20 mouse cellular contexts compared by ENCODE assay signal in genomic region chr5:144831840-144832469, GRCm38 (mm10).
DNase-seq lines count a peak whose midpoint lies in the region; ATAC-seq and TF ChIP-seq lines count a peak whose summit lies in the region.
"Had no signal": no experiment of that assay in that cellular context is flagged by ENCODE, and none has a peak within 500 bp of the region (broad histone marks: within the 10 kb centered on the region; RNA-seq: fewer than 3 reads in every experiment).

No protein-coding gene starts in this region.

- no peak for TF ChIP-seq RAD21 in CH12.LX (IDR thresholded peaks at IDR 0.05; ENCODE audit: low read depth, low read length)

- dilution Hi-C loops in CH12.LX (cut with MboI; ENCODE audit: extremely low pct_ligation_motif_present, extremely low pct_unique_long_range_greater_than_20kb, low sequenced_read_pairs) = no loop called here

- no peak for TF ChIP-seq POLR2A in CH12.LX (IDR thresholded peaks at IDR 0.05; ENCODE audit: low read depth, low read length)

- no peak overlapping the region for H3K4me3 ChIP-seq in CH12.LX (replicated peaks in 1 of 3; ENCODE audit: low read depth in 2 of 3, low read length in 2 of 3, poor library complexity in 1 of 3)
- H3K4me3 ChIP-seq in liver, embryonic 14.5 days (ENCODE audit: insufficient read depth in 1 of 2, low read depth in 2 of 2, low read length in 2 of 2) = no peak overlapping the region
- no peak overlapping the region for H3K4me3 ChIP-seq in midbrain, embryonic 10.5 days
- H3K4me3 ChIP-seq: neural tube, embryonic 13.5 days had no signal

- H3K4me2 ChIP-seq in CH12.LX (ENCODE audit: insufficient read depth, low read depth, poor library complexity, severe bottlenecking) = no peak overlapping the region
- no peak overlapping the region for H3K4me2 ChIP-seq in liver, embryonic 14.5 days (ENCODE audit: low read depth)
- H3K4me2 ChIP-seq: hindbrain, embryonic 14.5 days; neural tube, embryonic 13.5 days had no signal

- no peak for DNase-seq in frontal cortex, postnatal 36 days (ENCODE audit: low spot score in 2 of 2)
- peak; percentile 42 for DNase-seq in CH12.LX (ENCODE audit: extremely low read depth)
- peak; percentile 50 for DNase-seq in adrenal gland, postnatal 14 days
- DNase-seq in liver, embryonic 14.5 days (ENCODE audit: low read depth in 3 of 3, low spot score in 3 of 3) = no peak
- no peak for DNase-seq in midbrain, embryonic 10.5 days (ENCODE audit: low spot score)
- DNase-seq in heart, adult 11 months = no peak
- no peak for DNase-seq in heart, postnatal 14 days
- DNase-seq: B cell, adult 2 months; cerebellum, postnatal 14 days; heart, adult 18-20 months; kidney, adult 2 months; kidney, postnatal 36 days; left cerebral cortex, postnatal 4 days; lung, adult 18-20 months; right cerebral cortex, postnatal 4 days had no signal

- no peak for TF ChIP-seq EP300 in CH12.LX (IDR thresholded peaks at IDR 0.05; ENCODE audit: low read length)
- TF ChIP-seq EP300 in liver, embryonic 14.5 days (IDR thresholded peaks at IDR 0.05; ENCODE audit: low read depth) = no peak

- in situ Hi-C loops in CH12.LX (cut with MboI; ENCODE audit: low pct_ligation_motif_present, low pct_unique_long_range_greater_than_20kb, low sequenced_read_pairs) = loop anchor here (10.0 kb wide), 1 partner anchor 47 kb away; no protein-coding TSS in a partner anchor

- no peak overlapping the region for H3K9ac ChIP-seq in CH12.LX (ENCODE audit: insufficient read depth, low read depth)
- H3K9ac ChIP-seq in liver, embryonic 14.5 days (replicated peaks) = no peak overlapping the region
- H3K9ac ChIP-seq: hindbrain, embryonic 14.5 days; neural tube, embryonic 13.5 days had no signal

- no peak for TF ChIP-seq CTCF in CH12.LX (conservative IDR thresholded peaks at IDR 0.05 in 1 of 2, IDR thresholded peaks at IDR 0.05 in 1 of 2; ENCODE audit: low read depth in 2 of 2, low read length in 2 of 2)
- TF ChIP-seq CTCF in liver, embryonic 14.5 days (IDR thresholded peaks at IDR 0.05; ENCODE audit: low read depth) = no peak

- no peak overlapping the region for H3K27ac ChIP-seq in CH12.LX (ENCODE audit: insufficient read depth, low read depth)
- H3K27ac ChIP-seq in liver, embryonic 14.5 days = no peak overlapping the region
- H3K27ac ChIP-seq in midbrain, embryonic 10.5 days (replicated peaks) = no peak overlapping the region
- H3K27ac ChIP-seq: hindbrain, embryonic 14.5 days; neural tube, embryonic 13.5 days had no signal

- H3K4me1 ChIP-seq in CH12.LX (ENCODE audit: control insufficient read depth in 1 of 2, insufficient read depth in 2 of 2) = peaks cover 0 to 8% of the 10 kb centered on the region in 2 experiments; a peak in 1 of 4 replicates
- no peaks in the 10 kb centered on the region for H3K4me1 ChIP-seq in liver, embryonic 14.5 days (replicated peaks; ENCODE audit: control insufficient read depth in 2 of 2, insufficient read depth in 2 of 2, low read length in 1 of 2)
- no peaks in the 10 kb centered on the region for H3K4me1 ChIP-seq in midbrain, embryonic 10.5 days
- H3K4me1 ChIP-seq: neural tube, embryonic 13.5 days had no signal

- ATAC-seq in frontal cortex, adult (ENCODE audit: low TSS enrichment) = peak; percentile 36; the same call in 1 of the 2 replicates
- 0 out of 2 replicates have a peak, but pooled peaks have one; percentile 26 for ATAC-seq in liver, embryonic 14.5 days (ENCODE audit: insufficient read depth)
- ATAC-seq: activated CD4-positive, CD25-positive, alpha-beta regulatory T cell, adult 4 months; forebrain, embryonic 14.5 days had no signal

- 69% methylated on average over 9 of the region's 9 CpGs for WGBS in liver, embryonic 14.5 days (ENCODE audit: insufficient replicate concordance)
- WGBS in midbrain, embryonic 10.5 days = 92% methylated on average over 9 of the region's 9 CpGs

- peaks cover 89 to 96% of the 10 kb centered on the region in 2 experiments for H3K36me3 ChIP-seq in CH12.LX (replicated peaks in 1 of 2; ENCODE audit: control insufficient read depth in 1 of 2, insufficient read depth in 1 of 2, low read length in 1 of 2)
- peaks cover 38% of the 10 kb centered on the region for H3K36me3 ChIP-seq in liver, embryonic 14.5 days (replicated peaks; ENCODE audit: control insufficient read depth, insufficient read depth, low read depth)
- peaks cover 100% of the 10 kb centered on the region for H3K36me3 ChIP-seq in midbrain, embryonic 10.5 days

- H3K27me3 ChIP-seq in CH12.LX (replicated peaks) = no peaks in the 10 kb centered on the region
- H3K27me3 ChIP-seq in liver, embryonic 14.5 days (ENCODE audit: control insufficient read depth, insufficient read depth, low read length) = no peaks in the 10 kb centered on the region
- no peaks in the 10 kb centered on the region for H3K27me3 ChIP-seq in midbrain, embryonic 10.5 days (ENCODE audit: low read depth, poor library complexity, severe bottlenecking)
- H3K27me3 ChIP-seq: neural tube, embryonic 13.5 days had no signal

- no peaks in the 10 kb centered on the region for H3K79me2 ChIP-seq in CH12.LX (replicated peaks; ENCODE audit: control insufficient read depth, extremely low read depth, insufficient read depth, poor library complexity, severe bottlenecking)

- H3K9me3 ChIP-seq in CH12.LX (replicated peaks; ENCODE audit: low read length) = no peaks in the 10 kb centered on the region
- H3K9me3 ChIP-seq in liver, embryonic 14.5 days (ENCODE audit: control insufficient read depth, low read length) = no peaks in the 10 kb centered on the region
- no peaks in the 10 kb centered on the region for H3K9me3 ChIP-seq in midbrain, embryonic 10.5 days (replicated peaks)
- H3K9me3 ChIP-seq: neural tube, embryonic 13.5 days had no signal

- intact Hi-C loops in heart, postnatal 14 days (cut with DNase I) = no loop called here

TF ChIP-seq in CH12.LX, 34 proteins besides CTCF, POLR2A, EP300 and RAD21:
- peak; percentile 62; the same call in 1 of the 2 replicates for TF ChIP-seq MAFK (IDR thresholded peaks at IDR 0.05; ENCODE audit: insufficient replicate concordance, low read length)
- TF ChIP-seq KAT2A (IDR thresholded peaks at IDR 0.05; ENCODE audit: insufficient replicate concordance, low read length) = no peak

Comparison
In these comparisons a context has a peak if more than half of its experiments do, and no peak if none do; other contexts are left out.
1. DNase-seq: peak in CH12.LX (single experiment) and adrenal gland, postnatal 14 days (single experiment); none in frontal cortex, postnatal 36 days (0 of 2), liver, embryonic 14.5 days (0 of 3), midbrain, embryonic 10.5 days (single experiment), heart, adult 11 months (single experiment) and heart, postnatal 14 days (0 of 2).